Mouse (Mus musculus) CD4-positive, CD25-positive, alpha-beta regulatory T cell, adult 2 months (primary cell): ENCODE results near the gene Cdyl2.
A peak's percentile ranks its signal among the peaks of the same experiment; 100 is the strongest.

Experiments
- DNase-seq: peaks from one replicate; pipeline ENCODE4 v3.0.0-alpha.2; 2012; ENCODE audit warnings: low read depth, low spot score

Cdyl2 gene

GRCm38 (mm10) chr8:116540136-116540535, 192.7 kb downstream of the Cdyl2 start:
- DNase-seq = no peak

DNA sequence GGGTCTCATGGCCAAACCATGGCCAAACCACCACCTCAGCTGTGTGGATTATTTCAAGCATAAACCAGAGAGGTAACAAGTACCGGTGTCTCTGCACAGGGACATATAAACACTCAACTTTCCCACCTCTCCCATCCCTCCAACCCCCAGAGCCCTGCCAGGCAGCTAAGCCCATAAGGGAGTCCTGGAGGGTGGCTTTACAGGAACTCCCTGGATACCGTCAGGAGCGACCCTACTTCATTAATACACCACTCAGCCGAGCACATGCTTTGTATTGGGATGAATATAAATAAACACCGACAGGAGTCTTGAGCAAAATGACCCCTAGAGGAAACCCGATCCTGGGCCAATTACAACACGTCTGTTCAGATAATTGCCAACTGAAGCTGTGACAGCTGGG, 194.0 kb downstream of the Cdyl2 start:
- DNase-seq = no peak

DNA sequence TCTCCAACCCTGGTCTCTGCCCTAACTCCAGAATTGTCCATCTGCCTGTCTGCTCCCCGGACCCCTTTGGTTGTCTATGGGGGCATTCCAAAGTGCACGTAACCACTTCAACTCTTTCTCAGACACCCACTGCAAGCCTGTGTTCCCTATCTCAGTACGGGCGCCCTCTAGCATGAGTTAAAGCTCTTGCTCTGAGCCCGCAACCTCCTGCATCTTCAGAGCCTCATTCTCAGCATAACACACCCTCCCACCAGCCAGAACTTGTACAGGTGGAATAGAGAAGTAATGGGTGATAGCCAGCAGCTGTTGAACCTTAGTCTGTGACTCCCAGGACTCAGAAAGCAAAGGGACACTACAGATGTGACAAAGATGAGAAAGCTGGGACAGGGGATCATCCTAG, 196.0 kb downstream of the Cdyl2 start:
- peak; percentile 11 for DNase-seq

GRCm38 (mm10) chr8:116533081-116533480, 199.7 kb downstream of the Cdyl2 start:
- DNase-seq = peak; percentile 51

GRCm38 (mm10) chr8:116528736-116529135, 204.1 kb downstream of the Cdyl2 start:
- no peak for DNase-seq

GRCm38 (mm10) chr8:116524915-116525314, 207.9 kb downstream of the Cdyl2 start:
- no peak for DNase-seq
